Mouse (Mus musculus) cortical plate, adult 2 months (tissue): ENCODE measurements around the gene Msi2. TPM values are rescaled to one million over a fixed set of nuclear protein-coding genes. Genes with fewer than 3 reads are reported as not detected.

Experiments
- H3K27ac ChIP-seq: fragments of 200-500 bp; 2 replicates; pipeline ENCODE4 v1.5.1; 2012; ENCODE audit warnings: low read length, control low read depth, inconsistent platforms; ENCODE audit not compliant: insufficient read depth
- H3K4me1 ChIP-seq: fragments of 200-500 bp; 2 replicates; pipeline ENCODE4 v1.6.1; 2011; ENCODE audit warnings: low read length; ENCODE audit not compliant: control insufficient read depth, insufficient read depth
- H3K4me3 ChIP-seq: fragments of 200-500 bp; 2 replicates; pipeline ENCODE4 v1.5.1; 2011; ENCODE audit warnings: mild to moderate bottlenecking, low read length, control low read depth; ENCODE audit not compliant: insufficient read depth
- CTCF ChIP-seq: fragments of 200-500 bp; IDR thresholded peaks from 2 replicates; pipeline ENCODE4 v1.5.1; 2011; ENCODE audit warnings: mild to moderate bottlenecking, control low read depth, low read length; ENCODE audit not compliant: insufficient read depth; ENCODE audit errors: extremely low read depth
- POLR2A ChIP-seq: fragments of 200-500 bp; IDR thresholded peaks from 2 replicates; pipeline ENCODE4 v1.6.1; 2011; ENCODE audit warnings: mild to moderate bottlenecking, low read length, control low read depth; ENCODE audit not compliant: insufficient read depth; ENCODE audit errors: extremely low read depth
- polyA plus RNA-seq: library from polyadenylated mRNA; depleted of rRNA; stranded (reverse); fragments of >200 nt; gene quantifications from 2 replicates; pipeline ENCODE4 v1.2.3, GENCODE M21; 2012

The Msi2 gene
- polyA plus RNA-seq, 1 experiment, result 57.5 TPM

GRCm38 (mm10) chr11:88481602-88482161 is 236.6 kb downstream of the Msi2 start:
- Histone ChIP-seq H3K27ac (0 out of 2 replicates have a peak overlapping the region, but pooled peaks have one; percentile 47), H3K4me3 (no peak overlapping the region), H3K4me1 (peaks cover 6% of the 10 kb centered on the region)
- no peak for TF ChIP-seq POLR2A
- TF ChIP-seq CTCF, result no peak

DNA sequence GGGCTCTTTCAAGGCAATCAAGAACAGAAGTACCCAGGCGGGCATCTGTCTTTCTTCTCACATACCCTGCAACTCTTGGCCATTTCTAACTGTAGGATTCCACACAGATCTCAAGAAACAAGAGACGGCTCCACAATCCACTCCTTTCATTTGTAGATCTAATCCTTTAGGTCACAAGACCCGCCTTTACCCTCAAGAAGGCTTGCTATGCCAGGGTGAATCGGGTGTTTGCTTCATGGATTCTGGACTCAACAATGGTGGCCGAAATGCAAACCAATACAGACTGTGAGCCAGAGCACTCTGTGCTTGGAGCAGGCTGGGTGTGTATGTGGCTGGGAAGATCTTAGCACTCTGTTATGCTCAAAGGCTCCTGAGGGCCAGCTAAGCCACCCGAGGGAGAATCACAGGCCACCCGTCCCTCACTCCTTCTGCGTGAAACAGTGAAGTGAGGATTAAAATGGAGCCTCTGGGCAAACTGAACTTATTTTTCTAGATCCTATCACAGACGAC is 237.2 kb downstream of the Msi2 start:
- Histone ChIP-seq H3K4me3 (no peak overlapping the region), H3K27ac (no peak overlapping the region), H3K4me1 (peaks cover 6% of the 10 kb centered on the region)
- no peak for TF ChIP-seq CTCF
- no peak for TF ChIP-seq POLR2A

- no peak overlapping the region for H3K4me3 ChIP-seq
- TF ChIP-seq POLR2A (no peak), CTCF (no peak)
- no peak overlapping the region for H3K27ac ChIP-seq
- peaks cover 6% of the 10 kb centered on the region for H3K4me1 ChIP-seq
These were observed 238.8 kb downstream of the Msi2 start for GRCm38 (mm10) chr11:88479498-88479897.

DNA sequence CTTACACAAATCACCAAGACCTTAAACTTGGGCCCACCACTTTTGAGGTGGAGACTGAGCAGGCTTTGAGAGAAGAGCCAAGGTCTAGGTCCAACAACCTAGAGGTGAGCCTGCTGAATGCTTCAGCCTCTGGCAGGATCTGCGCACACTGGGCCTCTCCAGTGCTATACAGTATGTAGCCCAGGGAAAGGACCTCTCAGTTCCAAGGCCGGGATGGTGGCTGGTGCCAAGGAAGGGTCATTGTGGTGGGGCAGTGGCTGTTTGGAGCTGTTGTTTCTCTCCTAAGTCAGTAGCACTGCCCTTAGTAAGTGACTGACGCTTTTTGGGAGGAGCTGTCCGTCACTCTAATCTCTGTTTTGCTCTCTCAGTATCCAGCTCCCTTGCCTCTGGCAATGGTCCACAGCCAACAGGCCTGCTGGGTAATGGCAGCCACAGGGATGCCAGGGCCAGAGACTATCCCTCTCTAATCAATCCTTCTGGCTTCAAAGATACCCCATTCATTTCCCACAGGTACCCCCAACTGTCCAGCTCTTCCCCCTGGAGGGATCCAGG is 243.3 kb downstream of the Msi2 start:
- Histone ChIP-seq H3K27ac (no peak overlapping the region), H3K4me1 (no peaks in the 10 kb centered on the region), H3K4me3 (no peak overlapping the region)
- no peak for TF ChIP-seq CTCF
- TF ChIP-seq POLR2A, result no peak

- no peak for TF ChIP-seq POLR2A
- no peak for TF ChIP-seq CTCF
- Histone ChIP-seq H3K4me3 (no peak overlapping the region), H3K27ac (no peak overlapping the region), H3K4me1 (0 out of 2 replicates have a peak, but pooled peaks cover 2% of the 10 kb centered on the region)
These were observed 245.6 kb downstream of the Msi2 start for GRCm38 (mm10) chr11:88472731-88473130.

DNA sequence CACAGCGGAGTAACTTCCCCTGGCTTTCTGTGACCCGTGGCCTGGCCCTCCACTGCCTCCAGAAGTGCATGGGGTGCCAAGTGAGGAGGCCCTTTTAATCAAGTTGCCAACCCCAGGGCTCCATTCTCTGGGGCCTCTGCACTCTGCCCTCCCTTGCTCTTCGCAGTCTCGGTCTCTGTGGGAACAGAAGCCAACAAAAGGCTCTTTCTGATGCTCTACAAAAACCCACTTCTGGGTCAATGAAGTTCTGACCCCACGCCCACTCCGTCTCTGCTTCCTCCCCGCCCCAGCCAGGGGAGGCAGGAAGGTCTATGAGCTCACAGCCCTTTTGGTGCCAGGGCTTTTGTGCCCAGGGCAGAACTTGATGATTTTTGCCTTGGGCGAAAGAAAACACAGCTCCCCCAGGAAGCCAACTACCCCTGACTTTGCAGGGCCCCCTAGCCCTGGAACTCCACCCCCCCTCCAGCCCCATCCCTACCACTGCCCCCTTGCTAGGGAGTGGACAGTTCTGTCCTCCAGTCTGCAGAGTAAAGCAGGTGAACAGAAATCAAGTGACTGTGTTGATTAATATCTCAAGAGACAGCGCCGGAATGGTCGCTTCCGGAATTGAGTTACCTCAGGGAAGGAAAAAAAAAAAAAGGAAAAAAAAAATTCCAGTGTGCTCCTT is 246.2 kb downstream of the Msi2 start:
- H3K4me3 ChIP-seq, result no peak overlapping the region
- H3K4me1 ChIP-seq, result 0 out of 2 replicates have a peak, but pooled peaks cover 2% of the 10 kb centered on the region
- no peak overlapping the region for H3K27ac ChIP-seq
- TF ChIP-seq POLR2A, result no peak

DNA sequence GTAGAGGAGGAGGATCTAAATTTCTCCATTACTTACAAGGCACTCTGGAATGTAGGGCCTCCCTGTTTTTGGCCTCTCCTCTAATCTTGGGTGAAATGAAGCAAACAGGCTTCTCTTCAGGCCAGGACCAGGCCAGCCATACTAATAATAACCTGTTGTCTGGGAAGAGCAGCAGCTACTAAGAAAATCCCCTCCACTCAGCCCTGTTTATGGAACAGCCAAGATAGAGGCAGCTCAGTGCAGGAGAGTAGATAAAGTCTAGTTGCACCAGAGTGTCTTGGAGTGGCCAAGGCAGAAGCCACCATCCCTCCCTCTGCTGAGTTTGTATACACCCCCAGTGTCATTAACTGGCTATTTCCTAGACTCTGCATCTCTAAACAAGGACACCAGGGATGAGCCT is 247.7 kb downstream of the Msi2 start:
- Histone ChIP-seq H3K4me3 (no peak overlapping the region), H3K4me1 (0 out of 2 replicates have a peak, but pooled peaks cover 2% of the 10 kb centered on the region), H3K27ac (no peak overlapping the region)
- no peak for TF ChIP-seq POLR2A
- TF ChIP-seq CTCF, result no peak

- Histone ChIP-seq H3K4me1 (0 out of 2 replicates have a peak, but pooled peaks cover 2% of the 10 kb centered on the region), H3K27ac (no peak overlapping the region), H3K4me3 (no peak overlapping the region)
- TF ChIP-seq POLR2A (no peak), CTCF (no peak)
These were observed 249.3 kb downstream of the Msi2 start for GRCm38 (mm10) chr11:88468996-88469395.

GRCm38 (mm10) chr11:88467498-88468245 is 250.6 kb downstream of the Msi2 start:
- H3K4me3 ChIP-seq, result no peak overlapping the region
- TF ChIP-seq POLR2A (no peak), CTCF (no peak)
- H3K4me1 ChIP-seq, result 0 out of 2 replicates have a peak, but pooled peaks cover 2% of the 10 kb centered on the region
- H3K27ac ChIP-seq, result no peak overlapping the region

DNA sequence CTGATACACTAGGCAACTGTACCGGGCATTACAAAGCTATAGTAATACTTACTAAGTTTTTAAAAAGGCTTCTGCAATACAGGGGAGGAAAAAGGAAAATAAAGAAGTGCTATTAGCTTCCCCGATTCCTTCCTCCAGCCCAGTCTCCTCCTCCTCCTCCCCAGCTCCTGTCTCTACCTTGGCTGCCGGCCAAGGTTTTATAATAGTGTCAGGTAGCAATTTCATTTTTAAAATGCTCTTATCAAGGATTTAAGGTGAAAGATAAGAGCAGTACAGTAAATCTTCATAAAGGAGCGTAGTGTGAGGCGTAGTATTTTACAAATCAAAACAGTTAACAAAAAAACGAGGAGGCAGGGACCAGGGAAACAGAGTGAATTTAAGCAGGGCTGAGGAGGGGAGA is 254.4 kb downstream of the Msi2 start:
- H3K4me3 ChIP-seq, result no peak overlapping the region
- TF ChIP-seq POLR2A (no peak), CTCF (no peak)
- H3K4me1 ChIP-seq, result 0 out of 2 replicates have a peak, but pooled peaks cover 2% of the 10 kb centered on the region
- no peak overlapping the region for H3K27ac ChIP-seq
